Mouse (Mus musculus) adrenal gland, postnatal 36 days (tissue): Measurements from ENCODE around the gene Ltbp1. TPM values are rescaled to one million over a fixed set of nuclear protein-coding genes. Genes with fewer than 3 reads are reported as not detected.

Experiments
- DNase-seq, 2 experiments: peaks; one replicate each; pipeline ENCODE4 v3.0.0; 2021; ENCODE audit warnings: mixed read lengths in 1 of 2
- total RNA-seq, 2 experiments: library from RNA; stranded (reverse); gene quantifications; 2 replicates each; pipeline ENCODE4 v1.2.3; 2021

Gene Ltbp1
- total RNA-seq, 2 experiments from 2014 or later: 12.9 to 15.5 TPM

GRCm38 (mm10) chr17:75005685-75006680 is 615 bp downstream of the Ltbp1 start:
- peak; percentile 54 to 65 for DNase-seq

DNA sequence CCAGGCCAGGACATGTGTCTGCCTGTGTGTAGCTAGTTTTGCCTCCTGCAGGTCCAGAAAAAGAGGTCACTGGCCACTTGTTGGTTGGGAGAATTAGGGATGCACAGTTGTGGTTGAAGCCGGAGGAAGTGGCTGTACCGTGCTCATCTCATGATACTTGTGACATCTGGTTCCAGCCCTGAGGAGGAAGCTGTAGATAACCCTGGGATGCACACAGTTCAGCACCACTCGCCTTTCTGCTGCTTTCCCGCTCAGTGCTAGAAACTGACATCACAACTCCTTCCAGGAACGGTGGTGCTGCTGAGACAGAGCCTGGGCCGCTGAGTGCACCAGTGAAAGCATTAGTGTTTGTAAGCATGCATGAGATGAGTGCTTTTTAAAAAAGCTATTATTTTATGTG is 5.6 kb downstream of the Ltbp1 start:
- no peak for DNase-seq

GRCm38 (mm10) chr17:75013211-75013610 is 7.8 kb downstream of the Ltbp1 start:
- DNase-seq: no peak

DNA sequence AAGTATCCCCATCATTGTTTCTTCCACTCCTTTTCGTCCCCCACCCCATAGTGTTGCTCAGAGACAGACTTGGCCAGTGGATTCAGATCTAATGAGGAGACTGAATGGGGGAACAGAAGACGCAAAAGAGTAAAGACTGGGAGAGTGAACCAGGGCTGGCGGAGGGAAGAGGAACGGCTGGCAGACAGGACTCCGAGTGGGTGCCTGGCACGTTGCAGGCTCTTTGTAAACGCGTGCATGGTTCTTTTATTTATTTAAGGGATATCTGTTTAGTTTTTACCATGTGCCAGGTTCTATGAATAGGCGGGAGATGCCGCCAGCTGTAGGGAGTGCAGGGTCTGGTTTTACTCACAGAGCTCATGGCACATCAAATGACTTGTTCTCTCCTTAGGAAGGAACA is 8.5 kb downstream of the Ltbp1 start:
- no peak for DNase-seq

- peak in 1 of 2 experiments; percentile 5 for DNase-seq
These were observed 9.4 kb downstream of the Ltbp1 start for GRCm38 (mm10) chr17:75014601-75015356.

- no peak for DNase-seq
These were observed 10.2 kb downstream of the Ltbp1 start for GRCm38 (mm10) chr17:75015546-75015945.

GRCm38 (mm10) chr17:75017423-75017822 is 12.1 kb downstream of the Ltbp1 start:
- DNase-seq: peak; percentile 26 to 43

GRCm38 (mm10) chr17:75018142-75018541 is 12.8 kb downstream of the Ltbp1 start:
- DNase-seq: no peak

- no peak for DNase-seq
These were observed 14.7 kb downstream of the Ltbp1 start for GRCm38 (mm10) chr17:75020026-75020425.

- no peak for DNase-seq
These were observed 15.3 kb downstream of the Ltbp1 start for GRCm38 (mm10) chr17:75020619-75021018.

DNA sequence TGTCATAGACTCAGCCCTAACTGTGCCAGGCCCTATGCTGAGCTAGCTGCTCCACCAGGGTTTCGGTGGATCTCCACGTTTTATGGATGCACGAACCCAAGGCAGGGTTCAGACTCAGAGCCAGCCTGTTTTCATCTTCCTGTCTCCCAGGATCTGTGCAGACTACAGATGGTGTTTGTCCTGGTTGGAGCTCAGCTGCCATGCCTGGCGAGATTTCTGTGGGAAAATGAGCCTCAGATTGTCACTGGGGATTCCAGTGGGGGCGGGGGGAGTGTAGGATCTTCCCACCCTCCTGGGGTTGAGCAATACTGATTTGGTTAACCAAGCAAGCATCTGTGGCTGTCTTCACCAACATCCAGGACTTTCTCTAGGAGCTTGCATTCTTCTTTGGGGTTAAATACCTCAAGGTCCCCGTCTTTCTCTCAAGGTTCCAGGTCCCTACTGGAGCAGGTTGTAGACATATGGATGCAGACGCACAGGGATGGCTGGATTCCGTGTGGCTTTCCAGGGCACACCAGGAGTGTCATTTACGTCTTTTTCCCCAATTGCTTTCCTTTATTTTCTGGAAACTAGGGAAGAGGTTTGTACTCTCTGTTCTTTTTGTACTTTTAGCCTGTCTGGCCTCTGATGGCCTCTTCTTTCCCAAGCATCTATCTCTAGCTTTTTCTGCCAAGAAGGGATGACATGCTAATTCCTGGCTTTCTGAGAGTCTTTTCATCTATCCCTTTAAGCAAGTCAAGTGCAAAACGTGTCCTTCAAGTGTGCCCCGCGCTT is 22.2 kb downstream of the Ltbp1 start:
- peak in 1 of 2 experiments; percentile 13 for DNase-seq

GRCm38 (mm10) chr17:75033356-75033755 is 28.0 kb downstream of the Ltbp1 start:
- no peak for DNase-seq

GRCm38 (mm10) chr17:75033872-75034615 is 28.7 kb downstream of the Ltbp1 start:
- DNase-seq: no peak

GRCm38 (mm10) chr17:75036881-75037280 is 31.5 kb downstream of the Ltbp1 start:
- no peak for DNase-seq

- DNase-seq: no peak
These were observed 33.6 kb downstream of the Ltbp1 start for GRCm38 (mm10) chr17:75039017-75039416.

- DNase-seq: peak; percentile 32 to 73
These were observed 44.1 kb downstream of the Ltbp1 start for GRCm38 (mm10) chr17:75049366-75049969.

GRCm38 (mm10) chr17:75051440-75051925 is 46.1 kb downstream of the Ltbp1 start:
- DNase-seq: peak in 1 of 2 experiments; percentile 40

- DNase-seq: no peak
These were observed 49.9 kb downstream of the Ltbp1 start for GRCm38 (mm10) chr17:75055235-75055634.

- peak in 1 of 2 experiments; percentile 18 for DNase-seq
These were observed 50.6 kb downstream of the Ltbp1 start for GRCm38 (mm10) chr17:75055961-75056360.

DNA sequence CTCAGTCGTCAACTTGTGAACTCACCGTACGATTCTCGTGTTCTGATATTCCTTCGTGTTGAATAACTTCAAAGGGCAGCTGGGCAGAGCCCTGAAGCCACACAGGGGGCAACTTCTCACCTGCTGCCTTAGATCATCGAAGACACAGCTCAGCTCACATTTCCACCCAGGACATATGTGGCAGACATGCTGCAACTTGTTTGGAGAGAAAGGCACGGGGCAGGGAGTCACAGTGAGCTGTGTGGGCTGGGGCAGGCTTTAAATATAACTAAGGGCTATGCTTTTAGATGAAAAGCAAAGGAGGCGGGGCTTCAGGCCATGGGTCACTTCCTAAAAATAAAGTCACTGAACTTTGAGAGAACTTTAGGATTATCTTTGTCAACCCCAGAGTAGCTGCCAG is 51.3 kb downstream of the Ltbp1 start:
- DNase-seq: no peak

DNA sequence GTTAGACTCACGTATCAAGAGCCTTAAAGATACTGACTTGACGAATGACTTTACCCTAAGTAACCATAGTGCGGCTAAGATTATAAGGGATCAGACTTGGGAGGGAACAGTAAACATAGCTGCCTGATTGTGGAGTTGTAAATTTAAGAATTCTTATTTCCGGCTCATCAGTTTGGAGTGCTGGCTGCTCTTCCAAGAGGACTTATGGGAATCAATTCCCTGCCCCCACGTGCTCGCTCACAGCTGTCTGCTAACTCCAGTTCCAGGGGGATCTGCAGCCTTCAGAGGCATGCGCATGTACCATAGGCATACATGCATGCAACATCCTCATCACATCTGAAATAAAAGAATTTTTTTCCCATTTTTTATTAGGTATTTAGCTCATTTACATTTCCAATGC is 61.0 kb downstream of the Ltbp1 start:
- DNase-seq: no peak
